Mouse (Mus musculus) heart, adult 18-20 months (tissue): Measurements from ENCODE around the gene Olfr1415. TPM values are rescaled to one million over a fixed set of nuclear protein-coding genes. Genes with fewer than 3 reads are reported as not detected.
"Not testable (repeated sequence)": the region's sequence is repeated elsewhere in the genome, so short reads cannot be mapped to it uniquely, and the experiment has no call there.

Source experiments
- DNase-seq, 2 experiments: peaks; one replicate each; pipeline ENCODE4 v3.0.0; 2021 to 2022; ENCODE audit warnings: mixed read lengths in 1 of 2
- long read RNA-seq, 2 experiments: library from polyadenylated mRNA; stranded (forward); transcript quantifications; one replicate each; pipeline ENCODE4 v2.0.0; 2021
- total RNA-seq, 2 experiments: library from RNA; stranded (reverse); gene quantifications; 2 replicates each; pipeline ENCODE4 v1.2.3; 2021

Olfr1415 gene
- not detected for total RNA-seq
- long read RNA-seq, experiment 1 = 0 reads
- long read RNA-seq, experiment 2 = 0 reads

DNA sequence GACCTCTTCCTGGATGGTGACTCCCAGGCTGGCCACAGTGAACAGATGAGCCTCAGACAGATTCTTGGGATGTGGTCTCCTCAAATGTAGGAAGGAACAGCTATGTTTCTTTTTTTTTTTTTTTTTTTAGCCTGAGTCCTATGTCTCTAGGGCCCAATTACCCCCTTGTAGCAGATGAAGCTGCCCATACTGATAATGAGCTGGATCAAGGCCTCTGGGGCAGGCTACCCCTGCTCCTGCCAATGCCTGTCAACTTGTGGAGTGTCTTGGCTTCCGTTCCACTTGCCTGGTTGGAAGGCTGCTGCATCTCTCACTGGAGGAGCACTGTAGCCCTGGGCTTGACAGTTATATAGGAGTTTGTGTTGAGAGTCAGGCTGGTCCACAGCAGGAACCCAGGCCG lies at the start of gene Olfr1415:
Gene Olfr1415, minus strand, starts transcription at position 101 of the 400 bp plus-strand sequence.
- DNase-seq = no peak

- DNase-seq = no peak
These were observed 43.2 kb upstream of the Olfr1415 start for GRCm38 (mm10) chr1:92539071-92539470.

DNA sequence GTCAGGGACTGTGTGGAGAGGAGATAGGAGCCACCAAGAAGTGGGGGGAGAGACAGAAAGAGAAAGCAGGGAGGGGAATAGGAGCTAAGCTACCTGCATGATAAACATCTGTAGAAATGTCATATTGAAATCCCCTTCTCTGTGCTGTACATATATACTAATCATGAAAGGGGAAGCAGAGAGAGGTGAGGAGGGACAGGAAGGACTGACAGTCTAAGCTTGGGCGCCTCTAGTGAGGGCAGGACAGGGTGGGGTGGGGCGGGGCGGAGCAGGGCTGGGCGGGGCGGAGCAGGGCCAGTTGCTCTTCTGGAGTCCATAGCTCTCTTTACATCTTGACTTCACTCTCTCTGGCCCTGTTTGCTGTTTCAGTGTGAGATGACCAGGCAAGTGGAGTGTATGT lies 41.1 kb upstream of the Olfr1415 start:
- DNase-seq = no peak

DNA sequence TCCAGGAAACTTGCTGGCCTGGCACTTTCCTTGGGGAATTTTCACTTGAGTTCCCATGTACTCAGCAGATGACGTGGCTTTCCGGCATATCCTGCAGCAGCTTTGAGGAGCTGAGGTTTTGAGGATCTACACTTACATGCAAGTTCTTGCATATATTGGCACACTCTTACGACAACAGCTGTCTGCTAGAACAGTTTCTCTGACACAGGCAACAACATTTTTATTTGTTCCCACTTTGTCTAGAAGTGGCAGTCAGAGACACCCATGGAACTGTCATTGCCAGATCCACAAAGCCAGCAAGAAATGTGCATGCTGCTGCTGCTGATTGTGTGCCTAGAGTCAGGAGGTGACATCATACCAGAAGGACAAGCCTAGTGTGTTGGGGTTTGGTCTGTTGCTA lies 27.9 kb upstream of the Olfr1415 start:
- DNase-seq = no peak

DNA sequence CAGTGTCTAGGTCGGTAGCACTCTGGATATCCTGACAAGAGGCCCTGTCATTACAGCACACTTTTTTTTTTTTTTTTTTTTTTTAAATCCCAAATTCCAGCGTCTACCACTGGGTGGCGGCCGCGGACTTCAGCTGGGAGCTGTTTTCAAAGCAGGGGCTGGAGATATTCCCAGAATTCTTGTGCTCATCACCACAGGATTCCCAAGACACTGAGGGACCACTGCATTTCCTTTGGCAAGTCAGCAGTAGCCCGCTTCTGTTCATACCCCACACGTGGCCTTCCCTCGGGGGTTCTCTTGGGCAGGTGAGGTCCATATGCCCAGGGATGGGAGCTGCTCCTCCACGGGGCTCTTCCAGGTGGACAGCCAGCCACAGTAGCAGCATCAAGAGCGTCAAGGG lies 25.5 kb upstream of the Olfr1415 start:
- DNase-seq = peak; percentile 3 to 29

DNA sequence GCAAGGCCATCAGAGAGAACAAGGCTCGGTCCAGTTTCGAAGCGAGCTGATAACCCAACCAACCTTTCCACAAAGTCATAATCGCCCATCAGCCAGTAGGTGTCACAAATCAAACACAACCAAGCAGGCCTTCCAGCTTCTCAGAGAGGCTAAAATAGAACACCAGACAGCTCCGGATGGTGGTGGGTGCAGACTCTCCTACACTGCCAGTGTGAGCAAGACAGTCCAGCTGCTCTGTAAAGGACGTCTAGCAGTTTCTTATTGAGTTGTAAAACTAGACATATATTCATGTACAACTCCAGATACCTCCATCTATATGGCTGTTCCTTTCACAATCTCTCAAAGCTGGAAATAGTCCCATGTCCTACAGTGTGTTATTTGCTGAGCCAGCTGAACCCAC lies 23.1 kb upstream of the Olfr1415 start:
- DNase-seq = no peak

GRCm38 (mm10) chr1:92518561-92518960 lies 22.7 kb upstream of the Olfr1415 start, which contains the start of gene Olfr1414:
Gene Olfr1414, minus strand, starts transcription at chr1:92518661.
- no peak for DNase-seq

- no peak for DNase-seq
These were observed 19.5 kb upstream of the Olfr1415 start for GRCm38 (mm10) chr1:92515390-92515789.

GRCm38 (mm10) chr1:92511646-92512045 lies 15.7 kb upstream of the Olfr1415 start:
- DNase-seq = not testable (repeated sequence)

- no peak for DNase-seq
These were observed 10.9 kb downstream of the Olfr1415 start, which contains the start of gene Olfr1416 for GRCm38 (mm10) chr1:92485013-92485412. Gene Olfr1416, minus strand, starts transcription at chr1:92485113.

- DNase-seq = no peak
These were observed 21.8 kb downstream of the Olfr1415 start for GRCm38 (mm10) chr1:92474066-92474578.

DNA sequence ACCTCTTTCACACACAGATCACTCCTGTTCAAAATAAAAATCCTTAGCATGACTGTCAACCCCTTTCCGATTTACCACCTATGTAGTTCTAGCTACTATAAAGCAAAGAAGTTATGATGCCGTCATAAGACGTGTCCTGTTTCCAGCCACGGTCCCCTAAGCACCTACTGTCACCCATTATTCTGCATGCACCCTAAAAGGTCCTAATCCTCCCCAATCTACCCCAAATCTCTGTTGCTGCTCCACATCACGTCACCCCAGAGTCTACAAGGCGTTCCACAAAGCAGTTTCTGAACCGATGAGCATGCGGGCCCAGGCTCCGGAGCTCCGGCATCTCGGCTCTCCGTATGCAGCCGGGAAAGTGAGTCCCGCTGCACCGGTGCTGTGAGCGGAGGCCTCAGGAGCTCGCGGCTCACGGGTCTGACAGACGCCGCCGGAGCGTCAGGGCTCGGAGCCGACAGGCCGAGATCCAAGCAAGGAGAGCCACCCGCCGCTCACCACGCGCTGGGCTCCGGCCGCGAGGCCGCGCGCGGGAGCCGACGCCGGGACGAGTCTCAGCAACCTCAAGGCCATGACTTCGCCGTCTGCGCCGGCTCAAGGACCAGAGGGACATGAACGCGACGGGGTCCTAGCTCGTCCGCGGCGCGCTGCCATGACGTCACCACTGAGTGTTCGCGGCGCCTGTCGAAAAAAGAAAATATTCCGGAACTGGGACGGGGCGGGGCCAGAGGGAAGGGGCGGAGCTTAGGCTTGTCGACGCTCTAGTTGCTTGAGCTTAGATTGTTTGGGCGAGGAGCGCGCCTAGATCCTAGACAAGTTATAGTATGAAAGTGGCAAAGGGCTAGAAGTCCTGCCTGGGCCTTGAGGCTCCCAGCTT lies 22.5 kb downstream of the Olfr1415 start, which contains the start of gene Ndufa10:
Gene Ndufa10, minus strand, starts transcription at position 696 of the 877 bp plus-strand sequence.
- peak; percentile 92 to 99 for DNase-seq

- DNase-seq = no peak
These were observed 27.0 kb downstream of the Olfr1415 start for GRCm38 (mm10) chr1:92468891-92469290.

DNA sequence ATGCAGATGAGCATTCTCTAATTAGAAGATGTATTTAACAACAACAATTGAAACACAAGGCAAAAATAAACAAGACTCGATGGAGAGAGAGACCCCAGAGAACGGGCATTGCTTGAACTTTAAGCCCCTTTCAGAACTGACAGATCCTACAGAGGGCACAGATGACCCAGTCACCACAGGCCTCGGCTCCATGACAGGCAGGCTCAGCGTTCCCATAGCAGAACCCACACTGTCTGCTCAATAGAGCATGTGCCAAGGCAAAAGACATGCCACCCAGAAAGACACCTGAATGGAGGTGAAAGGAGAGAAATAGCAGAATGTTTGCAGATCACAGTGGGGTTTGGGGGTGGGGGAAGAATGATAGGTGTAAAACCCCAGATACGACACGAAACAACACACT lies 37.5 kb downstream of the Olfr1415 start:
- no peak for DNase-seq

GRCm38 (mm10) chr1:92457758-92458157 lies 38.1 kb downstream of the Olfr1415 start:
- no peak for DNase-seq

DNA sequence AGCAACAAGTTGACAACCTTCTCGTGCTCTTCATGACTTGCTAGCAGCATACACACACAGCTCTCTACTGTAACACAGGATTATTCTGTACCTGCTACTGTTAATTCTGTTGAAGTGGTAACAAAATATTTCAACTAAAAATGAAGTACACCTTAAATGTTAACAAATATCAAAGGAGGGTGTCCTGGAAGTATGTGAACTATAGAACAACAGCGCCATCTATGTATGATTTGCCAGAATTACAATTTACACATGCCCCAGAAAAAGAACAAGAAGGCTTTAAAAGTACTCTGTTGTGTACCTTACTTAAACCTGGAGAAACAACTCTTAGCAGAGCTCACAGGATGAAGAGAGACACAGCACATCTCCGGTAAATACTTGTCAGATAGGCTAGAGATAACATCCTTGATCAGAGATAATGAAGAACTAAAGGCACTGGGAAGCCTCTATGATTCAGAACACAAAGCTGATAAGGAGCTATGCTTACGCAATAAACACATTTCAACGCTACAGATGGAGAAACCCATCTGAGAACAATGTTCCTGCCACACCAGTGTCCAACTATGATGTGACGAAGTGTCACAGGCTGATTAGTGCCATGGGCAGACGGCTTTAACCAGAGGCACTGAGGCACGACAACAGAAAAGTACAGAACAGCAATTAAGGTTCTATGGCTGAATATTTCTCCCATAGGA lies 42.0 kb downstream of the Olfr1415 start:
- peak in 1 of 2 experiments; percentile 49 for DNase-seq

GRCm38 (mm10) chr1:92448293-92448692 lies 47.6 kb downstream of the Olfr1415 start:
- peak; percentile 25 to 51 for DNase-seq

DNA sequence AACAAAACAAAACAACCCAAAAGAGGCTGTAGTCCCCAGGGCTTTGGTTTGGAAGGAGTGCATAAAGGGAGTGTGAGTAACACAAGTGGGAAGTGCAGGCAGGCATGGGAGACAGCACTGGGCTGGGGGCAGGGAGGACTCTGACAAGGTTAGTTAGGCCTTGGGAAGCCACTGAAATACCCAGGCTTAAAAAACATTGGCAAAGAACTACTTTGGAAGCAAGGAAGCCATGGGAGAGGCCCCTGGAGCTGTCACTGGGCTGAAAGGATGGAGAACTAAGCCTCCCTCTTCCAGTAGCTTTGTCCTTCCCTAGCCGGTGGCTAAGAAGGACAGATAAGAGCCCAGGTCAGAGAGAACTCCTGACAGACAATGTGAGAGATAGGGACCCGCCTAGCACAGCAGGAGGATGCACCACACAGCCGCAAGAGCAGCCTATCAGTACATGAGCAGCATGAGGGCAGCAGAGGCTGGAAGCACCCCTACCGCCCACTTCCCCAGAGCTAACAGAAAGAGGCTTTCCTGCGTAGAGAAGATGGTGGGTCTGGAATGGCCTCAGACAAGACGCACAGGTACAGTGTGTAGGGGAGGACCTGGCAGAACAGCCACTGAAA lies 54.3 kb downstream of the Olfr1415 start:
- no peak for DNase-seq

DNA sequence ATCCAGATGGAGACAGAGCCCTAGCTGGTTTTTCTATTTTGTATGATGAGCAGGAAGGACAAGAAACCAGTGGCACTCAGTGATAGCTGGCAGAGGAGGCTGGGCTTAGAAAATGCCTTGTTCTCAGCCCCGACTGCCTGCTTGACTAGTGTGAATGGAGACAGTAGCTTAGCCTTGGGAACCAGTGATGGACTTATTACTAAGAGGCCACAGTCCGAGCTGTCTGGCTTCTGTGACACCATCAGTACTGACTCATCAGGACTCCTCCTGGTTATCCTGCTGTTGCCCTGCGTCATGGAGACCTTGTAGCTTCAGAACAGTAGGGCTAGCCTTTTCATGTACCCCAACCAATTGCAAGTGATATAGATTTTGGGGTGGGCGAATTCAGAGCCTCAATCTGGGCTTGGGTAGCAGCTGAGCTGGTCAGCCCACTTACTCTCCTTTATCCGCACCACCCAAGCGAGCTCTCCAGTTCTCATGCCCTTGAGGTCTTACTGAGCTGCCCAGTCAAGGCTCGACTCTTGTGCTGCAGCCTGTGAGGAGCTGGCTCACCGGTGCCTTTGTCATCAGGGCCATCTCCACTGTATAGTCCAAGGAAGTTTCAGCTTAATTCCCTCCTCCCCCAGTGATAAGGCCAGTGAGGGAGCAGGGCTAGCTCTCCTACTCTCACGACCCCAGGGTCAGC lies 55.7 kb downstream of the Olfr1415 start:
- DNase-seq = no peak
